Mouse (Mus musculus) MEL-GATA-1-ER (cell line): ENCODE results near the gene Nav2.

Source experiments
- DNase-seq: peaks from one replicate; pipeline ENCODE4 v3.0.0-alpha.2; 2012; ENCODE audit warnings: low read depth; ENCODE audit errors: extremely low read depth

Nav2 gene

DNA sequence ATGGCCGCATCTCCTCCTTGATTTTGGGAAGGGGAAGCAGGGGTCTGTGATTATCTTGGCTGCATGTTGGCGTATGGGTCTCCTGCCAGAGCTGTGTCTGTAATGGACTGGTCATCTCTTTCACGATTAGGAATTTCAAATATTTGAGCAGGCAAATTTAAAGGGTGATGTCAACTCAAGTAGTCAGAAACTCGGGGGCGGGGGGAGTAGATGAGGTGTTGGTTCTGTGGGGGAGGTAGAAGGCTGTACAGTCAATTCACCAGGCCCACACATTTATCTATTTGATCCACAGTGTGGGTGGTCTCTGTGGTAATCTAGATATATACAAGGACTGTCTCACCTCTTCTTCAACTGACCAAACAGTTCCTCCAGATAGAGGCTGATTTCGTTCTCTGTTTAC is 566.8 kb downstream of the Nav2 start:
- DNase-seq: no peak

GRCm38 (mm10) chr7:49476163-49476562 is 567.6 kb downstream of the Nav2 start:
- DNase-seq: no peak

DNA sequence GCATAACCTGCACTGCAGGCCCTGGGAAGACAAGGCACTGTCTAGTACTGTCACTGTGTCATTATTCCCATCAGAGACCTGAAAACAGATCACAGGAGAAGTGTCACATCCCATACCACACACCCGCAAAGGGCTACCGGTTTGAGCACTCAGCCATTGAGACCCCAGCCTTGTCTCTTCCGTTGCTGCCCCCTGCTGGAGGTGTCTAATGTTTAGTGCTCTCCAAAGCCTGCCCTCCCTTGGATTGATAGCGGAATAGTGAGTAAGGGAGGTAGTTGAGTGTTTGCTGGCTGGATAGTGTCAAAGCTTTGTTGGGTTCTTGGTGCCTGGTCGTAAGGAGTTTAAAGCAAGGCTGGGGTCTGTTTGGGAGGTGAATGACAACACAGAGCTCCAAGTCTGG is 568.1 kb downstream of the Nav2 start:
- no peak for DNase-seq

GRCm38 (mm10) chr7:49477076-49477975 is 568.8 kb downstream of the Nav2 start:
- no peak for DNase-seq

- DNase-seq: no peak
Observed at GRCm38 (mm10) chr7:49477976-49478349, 569.4 kb downstream of the Nav2 start.

GRCm38 (mm10) chr7:49478886-49479285 is 570.4 kb downstream of the Nav2 start:
- no peak for DNase-seq

- DNase-seq: no peak
Observed at GRCm38 (mm10) chr7:49480962-49481361, 572.4 kb downstream of the Nav2 start.

GRCm38 (mm10) chr7:49484036-49484744 is 575.7 kb downstream of the Nav2 start:
- no peak for DNase-seq

GRCm38 (mm10) chr7:49485292-49485847 is 576.9 kb downstream of the Nav2 start:
- DNase-seq: no peak

DNA sequence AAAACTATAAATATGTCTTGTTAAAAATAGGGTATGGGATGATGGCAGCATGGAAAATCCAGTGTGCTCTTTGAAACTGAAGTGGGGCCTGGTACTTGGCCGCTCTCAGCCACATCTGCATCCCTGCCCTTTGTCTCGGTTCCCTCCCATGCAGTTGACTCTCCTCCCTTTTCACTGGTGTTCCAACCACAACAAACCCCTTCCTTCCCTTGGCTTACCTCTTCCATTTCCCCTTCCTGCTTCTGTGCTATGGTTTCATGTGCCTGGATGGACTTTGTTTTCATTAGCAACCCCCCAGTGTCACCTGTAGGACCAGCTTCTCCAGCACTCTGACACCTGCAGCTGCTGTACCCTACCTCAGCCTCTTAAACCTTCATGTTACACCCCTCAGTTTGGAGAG is 578.8 kb downstream of the Nav2 start:
- DNase-seq: no peak

- DNase-seq: no peak
Observed at GRCm38 (mm10) chr7:49488493-49489087, 580.1 kb downstream of the Nav2 start.

DNA sequence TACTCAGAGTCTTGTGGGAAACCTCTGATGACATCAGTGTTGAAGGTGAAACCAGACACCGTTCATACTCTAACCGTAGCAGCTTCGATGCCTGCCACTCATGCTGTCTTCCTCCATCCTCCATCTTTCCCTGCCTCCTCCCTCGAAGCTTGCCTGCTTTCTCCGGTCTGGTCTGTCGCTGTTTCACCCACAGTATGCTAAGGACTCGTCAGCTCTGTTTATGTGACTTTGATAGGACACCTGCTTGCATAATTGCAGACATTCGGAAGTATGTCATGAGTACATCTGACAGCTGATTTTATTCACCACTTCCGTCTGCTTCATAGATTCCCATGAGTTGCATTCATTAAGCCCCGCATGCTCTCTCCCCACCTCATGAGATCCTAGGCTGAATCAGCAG is 582.3 kb downstream of the Nav2 start:
- DNase-seq: no peak

GRCm38 (mm10) chr7:49492622-49493021 is 584.1 kb downstream of the Nav2 start:
- no peak for DNase-seq

DNA sequence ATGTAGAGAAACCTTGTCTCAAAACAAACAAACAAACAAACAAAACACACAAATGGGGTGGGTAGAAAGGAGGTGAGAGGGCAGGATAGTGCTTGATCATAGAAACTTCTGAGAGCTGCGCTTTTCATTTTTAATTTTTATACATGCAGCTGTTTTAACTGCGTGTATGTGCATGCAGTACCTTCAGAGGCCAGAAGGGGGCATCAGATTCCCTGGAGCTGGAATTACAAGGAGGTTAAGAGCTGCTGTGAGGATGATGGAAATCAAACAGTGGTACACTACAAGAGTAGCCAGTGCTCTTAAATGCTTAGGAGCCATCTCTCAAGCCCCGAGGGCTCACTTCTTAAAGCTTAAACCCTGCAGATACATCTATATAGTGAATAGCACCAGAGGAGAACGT is 584.7 kb downstream of the Nav2 start:
- peak; percentile 20 for DNase-seq

GRCm38 (mm10) chr7:49494654-49495053 is 586.1 kb downstream of the Nav2 start:
- no peak for DNase-seq

DNA sequence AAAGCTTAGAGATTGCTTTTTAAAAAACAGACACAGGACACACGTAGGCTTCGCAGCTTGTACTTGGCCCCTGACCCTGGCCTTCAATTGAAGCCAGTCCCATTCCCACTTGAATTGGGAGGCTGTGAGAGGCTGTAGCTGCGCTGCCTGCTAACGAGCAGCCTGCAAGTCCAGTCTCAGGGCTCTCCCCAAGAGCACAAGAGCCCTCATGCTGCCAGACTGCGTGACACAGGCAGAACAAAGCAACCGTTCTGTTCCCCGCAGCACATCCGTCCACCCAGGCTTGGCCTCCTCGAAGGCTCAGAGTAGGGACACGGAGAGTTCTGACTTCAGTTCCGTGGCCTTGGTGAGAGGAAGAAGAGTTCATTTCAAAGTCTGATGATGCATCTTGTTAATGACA is 587.6 kb downstream of the Nav2 start:
- no peak for DNase-seq

GRCm38 (mm10) chr7:49496766-49497425 is 588.4 kb downstream of the Nav2 start:
- no peak for DNase-seq

GRCm38 (mm10) chr7:49497426-49497892 is 588.9 kb downstream of the Nav2 start:
- no peak for DNase-seq

- no peak for DNase-seq
Observed at GRCm38 (mm10) chr7:49499598-49499997, 591.1 kb downstream of the Nav2 start.

DNA sequence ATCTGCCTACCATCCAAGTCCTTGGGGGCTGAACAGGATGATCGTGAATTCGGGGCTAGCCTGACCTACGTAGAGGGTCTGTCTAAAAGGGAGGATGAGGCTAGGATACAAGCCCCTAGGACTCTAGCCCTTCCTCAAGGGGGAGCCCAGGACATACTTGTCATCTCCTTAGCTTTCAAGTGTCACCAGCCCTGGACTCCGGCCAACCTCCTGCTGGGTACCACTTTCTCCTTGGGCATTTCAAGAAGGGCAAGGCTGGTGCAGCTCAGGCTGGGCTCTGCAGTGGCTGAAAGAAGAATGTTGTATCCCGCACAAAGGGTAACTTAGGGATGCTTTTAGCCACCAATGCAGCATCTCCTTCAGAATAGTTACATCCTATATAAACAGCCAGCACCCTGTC is 592.4 kb downstream of the Nav2 start:
- DNase-seq: no peak

DNA sequence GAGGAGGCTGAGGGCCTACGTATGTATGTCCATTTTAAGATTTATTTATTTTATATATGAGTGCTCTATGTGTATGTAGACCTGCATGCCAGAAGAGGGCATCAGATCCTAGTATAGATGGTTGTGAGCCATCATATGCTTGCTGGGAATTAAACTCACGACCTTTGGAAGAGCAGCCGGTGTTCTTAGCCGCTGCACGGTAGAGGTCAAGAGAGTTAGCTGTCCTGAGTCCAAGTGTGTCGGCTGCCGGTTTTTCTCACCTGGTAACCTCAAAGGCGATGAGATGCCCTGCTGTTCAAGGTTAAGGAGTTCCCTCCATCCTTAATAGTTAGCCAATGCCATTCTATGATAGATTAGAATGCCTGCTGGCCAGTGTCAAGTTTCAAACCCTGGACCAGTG is 594.9 kb downstream of the Nav2 start:
- no peak for DNase-seq
